Mouse (Mus musculus) CH12.LX (cell line): ENCODE data around the gene Hspa1a. TPM values are rescaled to one million over a fixed set of nuclear protein-coding genes. Genes with fewer than 3 reads are reported as not detected.

Experiments used
- DNase-seq: peaks from one replicate; pipeline ENCODE4 v3.0.0-alpha.2; 2013; ENCODE audit errors: extremely low read depth
- H3K27ac ChIP-seq: 2 replicates; pipeline ENCODE4 v1.5.1; 2012; ENCODE audit warnings: low read depth, mild to moderate bottlenecking, control low read depth, moderate library complexity; ENCODE audit not compliant: insufficient read depth
- H3K27me3 ChIP-seq: replicated peaks from 2 replicates; pipeline ENCODE3; 2012; ENCODE audit warnings: inconsistent platforms
- H3K36me3 ChIP-seq, 2 experiments: replicated peaks in 1 of 2; 2 replicates each; pipeline versions ENCODE3 to v1.6.1; 2012; ENCODE audit warnings: inconsistent platforms in 1 of 2, low read length in 1 of 2, mild to moderate bottlenecking in 1 of 2, mixed read lengths in 1 of 2, moderate library complexity in 1 of 2; ENCODE audit not compliant: control insufficient read depth in 1 of 2, insufficient read depth in 1 of 2
- H3K4me1 ChIP-seq, 2 experiments: 2 replicates each; pipeline ENCODE4 v1.6.1; 2012; ENCODE audit warnings: inconsistent platforms in 1 of 2, moderate library complexity in 1 of 2; ENCODE audit not compliant: insufficient read depth in 2 of 2, control insufficient read depth in 1 of 2
- H3K4me2 ChIP-seq: 2 replicates; pipeline ENCODE4 v1.6.1; 2012; ENCODE audit warnings: low read depth, mild to moderate bottlenecking, control low read depth; ENCODE audit not compliant: poor library complexity, insufficient read depth, severe bottlenecking
- H3K4me3 ChIP-seq, 3 experiments: fragments of 150-350 bp in 1 of 3; sonication (generic) in 1 of 3; replicated peaks in 1 of 3; 2 replicates each; pipeline versions ENCODE3 to v1.5.1; 2011 to 2012; ENCODE audit warnings: low read depth in 2 of 3, low read length in 2 of 3, mild to moderate bottlenecking in 2 of 3, moderate library complexity in 2 of 3, control low read depth in 1 of 3, improper control_type of control experiment in 1 of 3, inconsistent platforms in 1 of 3, mixed read lengths in 1 of 3; ENCODE audit not compliant: poor library complexity in 1 of 3
- H3K79me2 ChIP-seq: replicated peaks from 2 replicates; pipeline ENCODE4 v1.6.1; 2012; ENCODE audit warnings: mild to moderate bottlenecking, moderate library complexity; ENCODE audit not compliant: control insufficient read depth, poor library complexity, insufficient read depth, severe bottlenecking; ENCODE audit errors: extremely low read depth
- H3K9ac ChIP-seq: 2 replicates; pipeline ENCODE4 v1.6.1; 2012; ENCODE audit warnings: low read depth, mild to moderate bottlenecking, control low read depth, moderate library complexity; ENCODE audit not compliant: insufficient read depth
- H3K9me3 ChIP-seq: replicated peaks from 2 replicates; pipeline ENCODE3; 2012; ENCODE audit warnings: low read length, inconsistent platforms, mixed read lengths
- CHD1 ChIP-seq: IDR thresholded peaks from 2 replicates; pipeline ENCODE4 v1.6.1; 2012; ENCODE audit warnings: low read depth, low read length, improper control_type of control experiment, inconsistent platforms
- CHD2 ChIP-seq: IDR thresholded peaks from 2 replicates; pipeline ENCODE4 v1.6.1; 2011; ENCODE audit warnings: low read length, improper control_type of control experiment
- CTCF ChIP-seq, 2 experiments: IDR thresholded peaks in 1 of 2; conservative IDR thresholded peaks in 1 of 2; 2 replicates each; pipeline ENCODE4 v1.5.1; 2011 to 2012; ENCODE audit warnings: low read depth in 2 of 2, low read length in 2 of 2, improper control_type of control experiment in 1 of 2, inconsistent platforms in 1 of 2, mild to moderate bottlenecking in 1 of 2, moderate library complexity in 1 of 2
- ELF1 ChIP-seq: IDR thresholded peaks from 2 replicates; pipeline ENCODE4 v1.6.1; 2014; ENCODE audit warnings: low read depth, mild to moderate bottlenecking, inconsistent platforms, low read length, improper control_type of control experiment
- EP300 ChIP-seq: IDR thresholded peaks from 2 replicates; pipeline ENCODE4 v1.6.1; 2011; ENCODE audit warnings: low read length, improper control_type of control experiment
- ETS1 ChIP-seq: conservative IDR thresholded peaks from 2 replicates; pipeline ENCODE4 v1.6.1; 2012; ENCODE audit warnings: low read depth, mild to moderate bottlenecking, inconsistent platforms, low read length, improper control_type of control experiment, moderate library complexity
- GABPA ChIP-seq: IDR thresholded peaks from 2 replicates; pipeline ENCODE4 v1.6.1; 2012; ENCODE audit warnings: low read depth, low read length, improper control_type of control experiment, inconsistent platforms; ENCODE audit not compliant: insufficient replicate concordance
- IRF4 ChIP-seq: IDR thresholded peaks from 2 replicates; pipeline ENCODE4 v1.6.1; 2014; ENCODE audit warnings: low read depth, mild to moderate bottlenecking, inconsistent platforms, low read length, improper control_type of control experiment
- JUND ChIP-seq: conservative IDR thresholded peaks from 2 replicates; pipeline ENCODE4 v1.6.1; 2011; ENCODE audit warnings: low read depth, low read length, improper control_type of control experiment
- KAT2A ChIP-seq: IDR thresholded peaks from 2 replicates; pipeline ENCODE4 v1.6.1; 2012; ENCODE audit warnings: low read length, improper control_type of control experiment, inconsistent platforms; ENCODE audit not compliant: insufficient replicate concordance
- MAFK ChIP-seq: IDR thresholded peaks from 2 replicates; pipeline ENCODE4 v1.6.1; 2011; ENCODE audit warnings: low read length, improper control_type of control experiment; ENCODE audit not compliant: insufficient replicate concordance
- MEF2A ChIP-seq: IDR thresholded peaks from 2 replicates; pipeline ENCODE4 v1.6.1; 2014; ENCODE audit warnings: low read depth, mild to moderate bottlenecking, inconsistent platforms, low read length, improper control_type of control experiment, borderline replicate concordance
- MXI1 ChIP-seq: IDR thresholded peaks from 2 replicates; pipeline ENCODE4 v1.6.1; 2011; ENCODE audit warnings: mild to moderate bottlenecking, low read depth, low read length, improper control_type of control experiment
- MYC ChIP-seq: IDR thresholded peaks from 2 replicates; pipeline ENCODE4 v1.6.1; 2011; ENCODE audit warnings: low read depth, mild to moderate bottlenecking, improper control_type of control experiment, low read length
- NELFE ChIP-seq: IDR thresholded peaks from 2 replicates; pipeline ENCODE4 v1.6.1; 2011; ENCODE audit warnings: low read depth, low read length, improper control_type of control experiment
- PAX5 ChIP-seq: IDR thresholded peaks from 2 replicates; pipeline ENCODE4 v1.6.1; 2012; ENCODE audit warnings: low read length, inconsistent platforms, mixed read lengths
- POLR2A ChIP-seq: IDR thresholded peaks from 2 replicates; pipeline ENCODE4 v1.6.1; 2011; ENCODE audit warnings: low read depth, mild to moderate bottlenecking, improper control_type of control experiment, low read length
- RAD21 ChIP-seq: IDR thresholded peaks from 2 replicates; pipeline ENCODE4 v1.6.1; 2011; ENCODE audit warnings: low read depth, mild to moderate bottlenecking, low read length, improper control_type of control experiment, moderate library complexity
- RCOR1 ChIP-seq: conservative IDR thresholded peaks from 2 replicates; pipeline ENCODE4 v1.6.1; 2012; ENCODE audit warnings: low read depth, mild to moderate bottlenecking, inconsistent platforms, low read length, improper control_type of control experiment
- SIN3A ChIP-seq: IDR thresholded peaks from 2 replicates; pipeline ENCODE4 v1.6.1; 2012; ENCODE audit warnings: low read length, improper control_type of control experiment, inconsistent platforms
- TBP ChIP-seq: conservative IDR thresholded peaks from 2 replicates; pipeline ENCODE4 v1.6.1; 2011; ENCODE audit warnings: low read depth, low read length, improper control_type of control experiment
- TCF12 ChIP-seq: IDR thresholded peaks from 2 replicates; pipeline ENCODE4 v1.6.1; 2014; ENCODE audit warnings: low read depth, mild to moderate bottlenecking, inconsistent platforms, low read length, improper control_type of control experiment
- UBTF ChIP-seq: IDR thresholded peaks from 2 replicates; pipeline ENCODE4 v1.6.1; 2012; ENCODE audit warnings: low read depth, mild to moderate bottlenecking, inconsistent platforms, low read length, improper control_type of control experiment, moderate library complexity
- USF2 ChIP-seq: conservative IDR thresholded peaks from 2 replicates; pipeline ENCODE4 v1.6.1; 2011; ENCODE audit warnings: low read depth, low read length, improper control_type of control experiment
- ZKSCAN1 ChIP-seq: IDR thresholded peaks from 2 replicates; pipeline ENCODE4 v1.6.1; 2012; ENCODE audit warnings: low read depth, inconsistent platforms, low read length, improper control_type of control experiment, borderline replicate concordance
- ZMIZ1 ChIP-seq: IDR thresholded peaks from 2 replicates; pipeline ENCODE4 v1.6.1; 2012; ENCODE audit warnings: low read depth, mild to moderate bottlenecking, inconsistent platforms, low read length, improper control_type of control experiment
- ZNF384 ChIP-seq: IDR thresholded peaks from 2 replicates; pipeline ENCODE4 v1.6.1; 2012; ENCODE audit warnings: low read depth, low read length, improper control_type of control experiment, inconsistent platforms
- dilution Hi-C: fragments of 300-500 bp; cut with MboI; formaldehyde crosslinking; loops from 2 replicates; pipeline ENCODE4 v1.14.3; 2020; ENCODE audit warnings: low sequenced_read_pairs; ENCODE audit not compliant: extremely low pct_unique_long_range_greater_than_20kb, extremely low pct_ligation_motif_present
- in situ Hi-C: fragments of 300-500 bp; cut with MboI; formaldehyde crosslinking; loops from 3 replicates; pipeline ENCODE4 v1.14.3; 2019; ENCODE audit warnings: low sequenced_read_pairs, low pct_ligation_motif_present, low pct_unique_long_range_greater_than_20kb, mixed read lengths
- polyA plus RNA-seq: library from polyadenylated mRNA; unstranded; fragments of >175 nt; gene quantifications from 2 replicates; pipeline ENCODE4 v1.2.1, GENCODE M21; 2012; ENCODE audit warnings: low read depth; ENCODE audit not compliant: insufficient read length
- total RNA-seq, 2 experiments: library from RNA; depleted of rRNA; stranded (reverse); fragments of 300-350 nt in 1 of 2; fragments of >200 nt in 1 of 2; gene quantifications; 2 replicates each; pipeline ENCODE4 v1.2.3; 2012 to 2014

Hspa1a gene
- total and polyA plus RNA-seq, 3 experiments, result not detected

DNA sequence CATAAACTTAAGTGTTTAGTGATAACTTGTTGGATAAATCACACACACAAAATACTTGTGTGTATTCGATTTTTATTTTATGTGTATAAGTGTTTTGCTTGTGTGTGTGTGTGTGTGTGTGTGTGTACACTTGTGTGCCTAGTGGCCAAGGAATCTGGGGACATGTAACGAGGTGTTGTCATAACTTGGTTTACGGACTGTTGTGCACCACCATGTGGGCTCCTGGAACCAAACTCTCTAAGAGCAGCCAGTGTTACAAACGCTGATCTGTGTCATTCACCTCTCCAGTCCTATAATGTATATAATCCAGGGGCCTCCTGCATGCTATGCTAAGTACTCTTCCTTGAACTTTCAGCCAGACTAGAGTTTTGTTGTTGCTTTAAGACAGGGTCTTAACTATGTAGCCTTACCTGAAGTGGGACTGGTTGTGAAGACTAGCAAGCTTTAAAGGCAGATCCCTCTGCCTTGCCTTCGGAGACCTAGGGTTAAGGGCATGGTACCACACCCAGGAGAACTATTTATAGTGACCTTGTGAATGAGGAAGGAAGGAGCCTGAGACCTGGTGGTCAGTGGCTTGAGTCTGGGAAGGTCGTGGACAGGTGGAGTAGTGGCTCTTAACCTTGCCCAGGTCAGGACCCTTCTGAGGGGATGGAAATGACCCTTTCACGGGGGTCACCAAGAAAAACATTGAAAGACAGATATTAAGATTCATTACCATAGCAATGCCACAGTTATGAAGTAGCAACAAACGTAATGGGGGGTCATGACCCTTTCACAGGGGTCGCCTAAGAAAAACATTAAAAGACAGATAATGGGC is 31.3 kb upstream of the Hspa1a start:
- in situ Hi-C loops (no loop called here), dilution Hi-C loops (no loop called here)
- Histone ChIP-seq H3K4me2 (peak overlapping the region; percentile 88), H3K27me3 (no peaks in the 10 kb centered on the region), H3K9ac (peak overlapping the region; percentile 100), H3K4me1 (peaks cover 8 to 20% of the 10 kb centered on the region in 2 experiments; a peak in 3 of 4 replicates), H3K9me3 (peaks cover 18% of the 10 kb centered on the region), H3K79me2 (peaks cover 37% of the 10 kb centered on the region), H3K27ac (peak overlapping the region; percentile 100), H3K4me3 (peak overlapping the region; percentile 84 to 94 (median 86))
- TF ChIP-seq RAD21, result no peak
- TF ChIP-seq PAX5, result no peak
- TF ChIP-seq USF2, result no peak
- no peak for TF ChIP-seq CHD2
- no peak for TF ChIP-seq ETS1
- no peak for TF ChIP-seq KAT2A
- TF ChIP-seq MAFK, result no peak
- no peak for TF ChIP-seq JUND
- no peak for TF ChIP-seq ZNF384
- TF ChIP-seq CHD1, result no peak; the same call in 1 of the 2 replicates
- peak; percentile 45; the same call in 1 of the 2 replicates for TF ChIP-seq MXI1
- no peak for TF ChIP-seq RCOR1
- peak; percentile 64 for TF ChIP-seq MYC
- TF ChIP-seq MEF2A, result no peak
- 0 out of 2 replicates have a peak, but pooled peaks have one; percentile 19 for TF ChIP-seq TBP
- no peak for TF ChIP-seq ZMIZ1
- no peak for TF ChIP-seq UBTF
- TF ChIP-seq EP300, result no peak
- peak; percentile 52; the same call in 1 of the 2 replicates for TF ChIP-seq SIN3A
- peak; percentile 40; the same call in 1 of the 2 replicates for TF ChIP-seq POLR2A
- TF ChIP-seq CTCF (conservative IDR thresholded peaks at IDR 0.05 in 1 of 2, IDR thresholded peaks at IDR 0.05 in 1 of 2; ENCODE audit: low read depth in 2 of 2, low read length in 2 of 2), result no peak
- TF ChIP-seq TCF12, result no peak; the same call in 1 of the 2 replicates
- TF ChIP-seq ZKSCAN1, result no peak
- no peak for TF ChIP-seq IRF4
- no peak for TF ChIP-seq GABPA
- TF ChIP-seq NELFE, result no peak
- no peak for TF ChIP-seq ELF1
- TF ChIP-seq, all 38 proteins: peak for 5
- H3K36me3 ChIP-seq, result peaks cover 42 to 57% of the 10 kb centered on the region in 2 experiments
- DNase-seq, result peak; percentile 45
